Mouse (Mus musculus) olfactory bulb, adult 2 months (tissue): ENCODE results near the gene Tprn.

Experiments
- CTCF ChIP-seq: fragments of 200-500 bp; IDR thresholded peaks from 2 replicates; pipeline ENCODE4 v1.5.1; 2012; ENCODE audit warnings: low read depth, mild to moderate bottlenecking, low read length, moderate library complexity; ENCODE audit not compliant: insufficient read depth
- POLR2A ChIP-seq: fragments of 200-500 bp; IDR thresholded peaks from 2 replicates; pipeline ENCODE4 v1.6.1; 2012; ENCODE audit warnings: mild to moderate bottlenecking, low read depth, low read length, moderate library complexity; ENCODE audit not compliant: insufficient read depth

DNA sequence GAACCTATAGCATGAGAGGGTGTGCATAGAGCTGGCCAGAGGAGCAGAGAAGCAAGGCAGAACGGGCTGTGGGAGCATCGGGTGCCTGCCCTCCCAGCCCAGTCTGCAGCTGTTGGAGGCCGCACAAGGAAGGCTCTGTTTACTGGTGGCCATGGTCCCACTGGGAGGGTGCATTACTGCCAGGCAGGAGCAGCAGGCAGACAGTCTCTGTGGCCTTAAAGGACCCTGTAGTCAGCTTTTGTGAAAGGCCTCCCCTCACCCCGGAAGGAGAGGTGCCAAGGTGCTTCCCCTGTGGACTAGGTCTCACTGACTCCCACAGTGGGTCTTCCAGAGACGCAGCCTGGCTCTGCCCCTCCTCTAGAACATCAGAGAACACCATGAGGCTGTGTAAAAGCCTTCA, 35.6 kb upstream of the Tprn start:
- TF ChIP-seq POLR2A, result no peak
- no peak for TF ChIP-seq CTCF
